Mouse (Mus musculus): ENCODE results near the gene Lefty1.
"Not testable (repeated sequence)": the region's sequence is repeated elsewhere in the genome, so short reads cannot be mapped to it uniquely, and the experiment has no call there.

Gene Lefty1

GRCm38 (mm10) chr1:180922273-180923048, 12.4 kb upstream of the Lefty1 start:
- no peak for DNase-seq (ENCODE audit: low spot score)

DNA sequence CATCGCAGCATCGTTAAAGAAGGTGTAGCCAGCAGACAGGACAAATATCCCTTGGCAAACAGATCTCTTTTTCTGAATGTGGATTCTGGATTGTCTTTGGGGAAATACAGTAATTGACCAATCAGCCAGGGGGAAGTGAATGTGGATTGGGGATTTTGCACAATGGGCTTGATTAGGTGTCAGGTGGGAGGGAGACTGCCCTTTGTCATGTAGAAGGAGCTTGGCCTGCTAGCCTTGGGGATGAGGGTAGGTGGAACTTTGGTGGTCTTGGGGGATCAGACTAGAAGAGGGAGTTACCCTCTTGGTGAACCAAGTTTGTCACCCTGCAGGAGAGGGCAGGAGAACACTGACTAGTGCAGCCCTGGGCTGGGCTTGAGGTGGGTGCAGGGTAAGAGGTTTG, 10.1 kb upstream of the Lefty1 start:
- DNase-seq (ENCODE audit: low spot score), result no peak

GRCm38 (mm10) chr1:180926286-180926685, 8.5 kb upstream of the Lefty1 start:
- no peak for DNase-seq (ENCODE audit: low spot score)

DNA sequence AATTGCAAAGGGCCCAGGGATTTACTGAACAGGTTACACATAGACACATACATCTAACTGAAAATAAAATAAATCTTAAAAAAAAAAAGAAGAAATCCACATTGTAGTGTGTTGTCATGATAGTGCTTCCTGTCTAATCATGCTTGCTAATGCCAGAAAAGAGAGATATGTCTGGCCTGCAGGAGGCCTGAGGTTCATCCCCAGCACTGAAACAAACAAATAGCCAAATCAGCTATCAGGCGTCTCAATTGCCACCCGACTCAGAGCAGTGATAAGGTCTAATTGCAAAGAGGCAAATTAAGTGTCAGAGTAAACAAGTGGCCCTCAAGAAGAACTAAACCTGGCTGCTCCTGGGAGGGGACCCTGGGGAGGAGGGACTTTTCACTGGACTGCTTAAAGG, 5.2 kb upstream of the Lefty1 start:
- DNase-seq (ENCODE audit: low spot score), result no peak

- no peak for DNase-seq (ENCODE audit: low spot score)
Measured at GRCm38 (mm10) chr1:180931106-180931505, 3.7 kb upstream of the Lefty1 start.

DNA sequence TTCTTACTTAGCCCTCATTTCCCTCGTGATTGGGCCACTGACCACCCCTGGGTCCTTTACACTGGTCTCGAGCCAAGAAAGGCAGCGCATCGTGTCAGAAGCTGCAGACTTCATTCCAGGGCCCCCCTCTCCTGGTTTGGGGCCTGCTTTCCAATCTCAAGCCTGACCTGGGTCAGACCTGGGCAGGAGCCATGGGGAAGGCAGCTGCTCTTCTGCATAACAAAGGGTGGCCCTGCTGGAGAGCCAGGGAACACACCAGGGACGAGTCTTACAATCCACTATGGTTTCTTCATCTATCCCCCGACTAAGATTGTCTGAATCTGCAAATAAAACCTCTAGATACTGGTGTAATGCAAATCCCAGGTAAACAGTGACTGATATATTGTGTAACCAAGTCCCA, 1.2 kb upstream of the Lefty1 start:
- no peak for DNase-seq (ENCODE audit: low spot score)

DNA sequence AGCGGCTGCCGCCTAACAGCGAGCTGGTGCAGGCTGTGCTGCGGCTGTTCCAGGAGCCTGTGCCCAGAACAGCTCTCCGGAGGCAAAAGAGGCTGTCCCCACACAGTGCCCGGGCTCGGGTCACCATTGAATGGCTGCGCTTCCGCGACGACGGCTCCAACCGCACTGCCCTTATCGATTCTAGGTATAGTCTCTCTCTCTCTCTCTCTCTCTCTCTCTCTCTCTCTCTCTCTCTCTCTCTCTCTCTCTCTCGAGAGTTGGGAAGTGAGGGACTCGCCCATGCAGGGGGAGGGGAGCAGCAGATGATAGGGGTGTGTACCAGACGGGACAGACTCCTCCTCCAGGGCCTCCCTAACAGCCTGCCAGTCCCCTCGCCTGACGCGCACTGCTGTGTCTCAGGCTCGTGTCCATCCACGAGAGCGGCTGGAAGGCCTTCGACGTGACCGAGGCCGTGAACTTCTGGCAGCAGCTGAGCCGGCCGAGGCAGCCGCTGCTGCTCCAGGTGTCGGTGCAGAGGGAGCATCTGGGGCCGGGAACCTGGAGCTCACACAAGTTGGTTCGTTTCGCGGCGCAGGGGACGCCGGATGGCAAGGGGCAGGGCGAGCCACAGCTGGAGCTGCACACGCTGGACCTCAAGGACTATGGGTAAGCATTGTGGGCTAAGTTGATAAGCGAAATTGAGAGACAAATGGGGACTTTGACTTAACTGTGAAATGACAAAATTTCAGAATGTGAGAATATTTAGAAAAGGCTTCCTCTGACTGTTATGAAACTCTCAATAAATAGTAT, 2.0 kb downstream of the Lefty1 start:
- peak; percentile 46 for DNase-seq (ENCODE audit: low spot score)

DNA sequence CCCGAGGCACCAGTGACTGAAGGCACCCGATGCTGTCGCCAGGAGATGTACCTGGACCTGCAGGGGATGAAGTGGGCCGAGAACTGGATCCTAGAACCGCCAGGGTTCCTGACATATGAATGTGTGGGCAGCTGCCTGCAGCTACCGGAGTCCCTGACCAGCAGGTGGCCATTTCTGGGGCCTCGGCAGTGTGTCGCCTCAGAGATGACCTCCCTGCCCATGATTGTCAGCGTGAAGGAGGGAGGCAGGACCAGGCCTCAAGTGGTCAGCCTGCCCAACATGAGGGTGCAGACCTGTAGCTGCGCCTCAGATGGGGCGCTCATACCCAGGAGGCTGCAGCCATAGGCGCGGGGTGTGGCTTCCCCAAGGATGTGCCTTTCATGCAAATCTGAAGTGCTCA, 2.8 kb downstream of the Lefty1 start:
- DNase-seq (ENCODE audit: low spot score), result not testable (repeated sequence)

GRCm38 (mm10) chr1:180938781-180939180, 4.0 kb downstream of the Lefty1 start:
- not testable (repeated sequence) for DNase-seq (ENCODE audit: low spot score)

- no peak for DNase-seq (ENCODE audit: low spot score)
Measured at GRCm38 (mm10) chr1:180940776-180941460, 6.1 kb downstream of the Lefty1 start.

DNA sequence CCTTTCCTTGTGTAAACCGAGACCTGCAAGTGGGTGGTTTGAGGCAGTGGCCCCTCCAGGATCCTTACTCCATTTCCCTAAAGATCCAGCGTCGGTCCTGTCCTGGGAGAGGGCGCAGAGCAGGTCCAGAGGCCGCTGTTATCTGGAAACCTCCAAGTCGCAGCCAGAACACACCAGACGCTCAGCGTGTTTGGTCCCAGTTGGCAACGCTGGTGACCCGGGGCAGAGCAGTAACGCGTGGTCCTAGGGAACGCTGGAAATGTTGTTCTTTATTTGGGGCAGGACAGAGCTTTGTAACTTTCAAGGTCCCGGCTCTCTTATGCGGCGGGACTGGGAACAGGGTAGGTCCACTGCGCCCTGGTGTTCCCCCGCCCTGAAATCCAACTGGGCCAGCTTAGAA, 6.9 kb downstream of the Lefty1 start:
- no peak for DNase-seq (ENCODE audit: low spot score)

DNA sequence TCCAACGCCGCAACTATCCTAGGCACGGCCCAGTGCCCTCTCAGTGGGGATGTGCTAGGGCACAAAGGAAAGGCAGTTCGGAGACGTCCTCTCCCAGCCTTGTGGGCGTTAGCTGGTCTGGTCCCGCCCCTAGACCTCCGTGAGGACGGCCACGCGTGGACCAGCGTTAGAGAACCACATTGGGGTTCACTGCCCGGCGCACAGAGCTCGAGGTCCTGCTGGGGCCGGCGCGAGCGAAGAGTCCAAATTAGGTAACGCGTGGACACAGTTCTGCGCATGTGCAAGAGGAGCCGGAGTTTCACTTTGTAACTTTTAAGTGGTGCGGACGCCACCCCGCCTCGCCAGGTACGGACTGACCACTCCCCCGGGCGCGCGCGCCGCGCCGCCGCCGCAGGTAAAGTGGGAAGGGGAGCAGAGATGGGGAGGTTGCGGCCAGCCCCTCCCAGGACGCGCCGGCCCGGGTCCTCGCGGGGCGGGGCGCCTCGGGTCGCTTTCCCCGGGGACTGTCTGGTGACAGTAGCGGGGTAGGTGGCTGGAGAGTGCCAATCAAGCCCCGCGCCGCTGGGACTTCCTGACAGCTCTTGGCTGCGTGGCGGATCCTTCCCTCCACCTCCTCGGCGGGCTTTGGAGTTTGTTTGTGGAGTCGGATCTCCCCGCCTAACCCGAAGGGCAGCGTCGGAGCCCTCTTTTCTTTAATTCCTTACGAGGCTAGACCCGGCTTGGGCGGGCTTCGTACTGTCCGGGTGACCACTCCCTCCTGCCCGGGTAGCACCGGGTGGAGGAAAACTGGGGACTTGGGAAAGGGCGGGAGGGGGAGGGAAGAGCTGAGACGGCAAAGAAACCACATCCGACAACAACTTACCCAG, 7.6 kb downstream of the Lefty1 start, which contains the start of gene Tmem63a:
Gene Tmem63a, plus strand, starts transcription at position 179 of the 866 bp plus-strand sequence.
- DNase-seq (ENCODE audit: low spot score), result peak; percentile 85

DNA sequence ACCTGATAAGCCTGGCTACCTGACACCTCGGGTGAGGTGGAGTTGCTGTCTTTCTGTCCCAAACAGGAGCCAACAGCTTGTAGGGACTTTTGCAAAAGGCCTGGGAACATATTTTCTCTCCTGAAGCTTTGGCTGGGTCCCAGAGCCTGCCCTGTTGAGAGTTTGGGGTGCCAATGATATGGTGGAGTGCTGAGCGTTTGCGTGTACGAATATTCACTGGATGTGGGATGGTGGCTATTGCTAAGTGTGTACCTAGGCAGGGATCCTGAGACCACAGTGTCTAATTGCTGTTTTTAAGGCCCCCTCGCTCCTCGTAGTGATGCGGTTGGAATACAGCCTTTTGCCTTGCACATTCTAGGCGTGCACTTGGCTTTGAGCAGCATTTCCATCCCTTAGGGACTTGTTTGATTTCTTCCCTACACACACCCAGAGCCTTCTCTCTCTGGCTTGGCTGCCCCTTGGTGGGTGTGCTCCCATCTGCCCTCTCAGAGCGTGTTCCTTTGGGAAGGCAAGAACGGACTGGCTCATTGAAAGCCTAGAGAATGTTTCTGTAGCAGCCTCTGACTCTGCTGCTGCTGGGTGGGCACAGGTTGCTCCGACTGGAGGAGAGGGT, 8.3 kb downstream of the Lefty1 start:
- no peak for DNase-seq (ENCODE audit: low spot score)

- DNase-seq (ENCODE audit: low spot score), result no peak
Measured at GRCm38 (mm10) chr1:180943896-180944295, 9.1 kb downstream of the Lefty1 start.

DNA sequence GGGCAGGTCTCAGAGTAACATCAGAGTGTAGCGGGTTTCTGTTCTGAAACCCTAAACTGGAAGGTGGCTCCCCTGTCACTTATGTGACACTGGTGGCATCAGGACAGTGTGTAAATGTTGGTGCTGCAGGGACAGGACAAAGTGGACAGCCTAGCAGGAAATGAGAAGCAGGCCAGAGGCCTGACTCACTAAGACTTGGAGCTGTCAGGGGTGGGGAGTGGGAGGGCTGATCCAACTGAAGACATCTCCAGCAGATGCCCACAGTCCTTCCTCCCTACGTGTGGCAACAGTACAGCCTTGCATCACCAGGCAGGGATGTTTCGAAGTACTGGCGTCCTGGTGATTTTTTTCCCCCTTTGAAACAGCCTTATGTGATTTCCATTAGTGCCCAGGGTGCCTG, 9.7 kb downstream of the Lefty1 start:
- DNase-seq (ENCODE audit: low spot score), result no peak

DNA sequence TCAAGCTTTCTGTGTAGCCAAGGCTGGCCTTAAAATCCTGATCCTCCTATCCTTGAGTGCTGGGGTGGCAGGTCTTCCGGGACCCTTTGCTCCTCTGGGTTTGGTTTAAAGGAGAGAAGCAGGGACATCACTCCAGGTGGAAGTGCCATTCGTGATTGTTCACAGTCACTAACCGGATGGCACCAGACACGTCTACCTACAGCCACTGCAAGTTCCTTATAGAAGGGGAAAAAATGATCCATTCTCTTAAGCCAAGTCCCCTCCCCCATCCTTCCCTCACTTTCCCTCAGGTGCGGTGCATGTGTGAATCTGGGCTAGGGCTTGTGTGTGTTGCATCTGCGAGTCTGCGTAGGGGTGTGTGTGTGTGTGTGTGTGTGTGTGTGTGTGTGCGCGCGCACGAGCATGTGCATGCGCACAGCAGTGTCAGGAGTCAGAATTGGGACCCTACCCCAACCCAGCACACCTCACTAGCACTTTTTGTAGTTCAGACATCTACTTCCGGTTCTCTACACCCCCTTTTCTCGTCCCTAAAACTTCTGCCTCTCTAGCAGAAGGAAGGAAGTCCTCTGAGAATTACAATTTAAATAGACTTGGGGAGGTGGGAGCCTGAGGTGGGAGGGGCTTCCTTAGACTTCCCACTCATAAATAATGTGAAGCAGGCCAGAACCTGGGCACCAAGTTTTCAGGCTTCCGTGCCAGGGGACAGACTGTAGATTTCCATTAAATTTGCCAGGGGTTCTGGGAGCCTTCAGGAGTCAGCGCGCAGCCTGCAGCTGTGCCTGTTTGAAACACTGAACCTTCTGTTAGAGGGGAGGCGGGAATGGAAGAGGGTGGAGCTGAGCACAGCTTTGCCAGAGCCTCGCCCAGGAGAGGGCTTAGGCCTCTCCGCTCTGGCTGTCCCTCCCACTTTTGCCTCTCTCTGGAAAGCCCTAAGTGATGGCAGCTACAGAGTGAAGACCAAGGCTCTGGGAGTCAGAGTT, 10.5 kb downstream of the Lefty1 start:
- DNase-seq (ENCODE audit: low spot score), result peak; percentile 72

DNA sequence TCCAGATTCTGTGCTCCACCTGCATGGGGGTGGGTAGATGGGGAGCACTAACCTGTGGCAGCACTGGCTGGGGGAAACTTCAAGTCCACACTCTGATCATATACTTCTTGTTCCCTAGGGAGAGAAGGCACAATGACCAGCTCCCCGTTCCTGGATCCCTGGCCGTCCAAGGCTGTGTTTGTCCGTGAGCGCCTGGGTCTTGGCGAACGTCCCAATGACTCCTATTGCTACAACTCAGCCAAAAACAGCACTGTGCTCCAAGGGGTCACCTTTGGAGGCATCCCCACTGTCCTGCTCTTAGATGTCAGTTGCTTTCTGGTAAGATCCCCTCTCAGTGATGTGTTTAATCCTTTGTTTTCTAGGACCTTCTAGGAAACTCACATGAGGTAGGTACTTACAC, 11.6 kb downstream of the Lefty1 start:
- DNase-seq (ENCODE audit: low spot score), result no peak

- no peak for DNase-seq (ENCODE audit: low spot score)
Measured at GRCm38 (mm10) chr1:180952085-180952746, 17.4 kb downstream of the Lefty1 start.

DNA sequence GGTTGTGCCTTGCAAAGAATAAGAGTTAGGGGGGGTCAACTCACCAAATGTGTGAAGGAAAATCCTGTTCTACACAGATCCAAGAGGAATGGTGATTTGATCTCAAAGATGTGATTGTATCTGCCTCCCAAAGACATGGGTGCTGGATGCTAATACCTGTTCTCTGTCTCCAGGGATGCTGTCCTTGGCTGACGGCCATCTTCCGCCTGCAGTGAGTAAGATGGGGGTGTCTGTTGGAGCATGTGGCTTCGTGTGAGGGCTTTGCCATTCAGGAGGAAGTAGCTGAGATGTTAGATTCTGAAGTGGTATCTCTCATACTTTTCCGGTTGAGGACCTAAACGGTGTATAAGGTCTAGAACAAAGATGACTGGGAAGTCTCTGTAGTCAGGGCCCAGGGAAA, 18.0 kb downstream of the Lefty1 start:
- peak; percentile 57 for DNase-seq (ENCODE audit: low spot score)

DNA sequence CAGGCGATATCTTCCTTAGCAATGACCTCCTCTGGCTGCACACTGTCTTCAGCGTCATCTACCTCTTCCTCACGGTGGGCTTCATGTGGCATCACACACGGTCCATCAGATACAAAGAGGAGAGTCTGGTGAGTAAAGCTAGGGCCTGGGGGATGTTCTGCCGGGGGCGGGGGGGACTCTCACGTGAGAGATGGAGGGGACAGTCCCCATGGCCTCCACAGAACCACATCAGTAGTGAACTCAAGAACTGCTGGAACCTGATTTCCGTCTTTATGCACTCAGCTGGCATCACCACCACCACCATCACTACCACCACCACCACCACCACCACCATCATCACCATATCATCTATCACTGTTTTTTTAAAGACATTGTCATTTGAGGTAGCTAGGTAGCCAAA, 21.6 kb downstream of the Lefty1 start:
- DNase-seq (ENCODE audit: low spot score), result no peak

Data from urinary bladder, postnatal 14 days (tissue).